Comparison of ENCODE assay signal across 17 mouse cellular contexts in genomic region chr2:128936256-128936655, GRCm38 (mm10). TPM values are rescaled to one million over a fixed set of nuclear protein-coding genes. Genes with fewer than 3 reads are reported as not detected.
DNase-seq lines count a peak whose midpoint lies in the region; ATAC-seq and TF ChIP-seq lines count a peak whose summit lies in the region.
"Had no signal": no experiment of that assay in that cellular context is flagged by ENCODE, and none has a peak within 500 bp of the region (broad histone marks: within the 10 kb centered on the region; RNA-seq: fewer than 3 reads in every experiment).

No protein-coding gene starts in this region.

- no peak overlapping the region for H3K4me2 ChIP-seq in midbrain, embryonic 11.5 days
- H3K4me2 ChIP-seq in midbrain, embryonic 15.5 days, result no peak overlapping the region
- H3K4me2 ChIP-seq in kidney, embryonic 15.5 days, result no peak overlapping the region
- H3K4me2 ChIP-seq: embryonic facial prominence, embryonic 12.5 days; forebrain, embryonic 13.5 days; forebrain, embryonic 15.5 days had no signal

- TF ChIP-seq CTCF in heart, adult 2 months (IDR thresholded peaks at IDR 0.05), result no peak

- H3K9me3 ChIP-seq in midbrain, embryonic 11.5 days (ENCODE audit: control insufficient read depth, low read length), result no peaks in the 10 kb centered on the region
- no peaks in the 10 kb centered on the region for H3K9me3 ChIP-seq in midbrain, embryonic 15.5 days
- H3K9me3 ChIP-seq in kidney, embryonic 15.5 days (replicated peaks), result no peaks in the 10 kb centered on the region
- H3K9me3 ChIP-seq: embryonic facial prominence, embryonic 10.5 days; embryonic facial prominence, embryonic 12.5 days; forebrain, embryonic 13.5 days; forebrain, embryonic 15.5 days had no signal

- no peaks in the 10 kb centered on the region for H3K27me3 ChIP-seq in heart, adult 2 months (ENCODE audit: control insufficient read depth, insufficient read depth, low read length)
- H3K27me3 ChIP-seq in midbrain, embryonic 11.5 days (ENCODE audit: control insufficient read depth, insufficient read depth, low read length), result no peaks in the 10 kb centered on the region
- H3K27me3 ChIP-seq in midbrain, embryonic 15.5 days (replicated peaks), result no peaks in the 10 kb centered on the region
- no peaks in the 10 kb centered on the region for H3K27me3 ChIP-seq in kidney, embryonic 15.5 days
- H3K27me3 ChIP-seq: embryonic facial prominence, embryonic 12.5 days; forebrain, embryonic 13.5 days; forebrain, embryonic 15.5 days had no signal

- intact Hi-C loops in heart, adult 2 months (cut with DNase I), result no loop called here

- H3K9ac ChIP-seq in heart, adult 2 months (ENCODE audit: low read depth, low read length), result no peak overlapping the region
- H3K9ac ChIP-seq in midbrain, embryonic 11.5 days (ENCODE audit: low read length), result no peak overlapping the region
- no peak overlapping the region for H3K9ac ChIP-seq in midbrain, embryonic 15.5 days
- no peak overlapping the region for H3K9ac ChIP-seq in kidney, embryonic 15.5 days
- H3K9ac ChIP-seq: embryonic facial prominence, embryonic 12.5 days; forebrain, embryonic 13.5 days; forebrain, embryonic 15.5 days; forebrain, postnatal 0 days had no signal

- no peak overlapping the region for H3K27ac ChIP-seq in heart, adult 2 months
- no peak overlapping the region for H3K27ac ChIP-seq in midbrain, embryonic 11.5 days (ENCODE audit: low read depth, low read length)
- H3K27ac ChIP-seq in midbrain, embryonic 15.5 days, result no peak overlapping the region
- no peak overlapping the region for H3K27ac ChIP-seq in kidney, embryonic 15.5 days
- H3K27ac ChIP-seq: embryonic facial prominence, embryonic 10.5 days; embryonic facial prominence, embryonic 12.5 days; forebrain, embryonic 13.5 days; forebrain, embryonic 15.5 days had no signal

- no peak overlapping the region for H3K4me3 ChIP-seq in heart, adult 2 months
- no peak overlapping the region for H3K4me3 ChIP-seq in midbrain, embryonic 11.5 days (ENCODE audit: low read depth, low read length)
- no peak overlapping the region for H3K4me3 ChIP-seq in midbrain, embryonic 15.5 days
- no peak overlapping the region for H3K4me3 ChIP-seq in kidney, embryonic 15.5 days (replicated peaks)
- H3K4me3 ChIP-seq: embryonic facial prominence, embryonic 10.5 days; embryonic facial prominence, embryonic 12.5 days; forebrain, embryonic 13.5 days; forebrain, embryonic 15.5 days had no signal

- DNase-seq in heart, adult 11 months, result peak; percentile 8
- DNase-seq in heart, adult 2 months, result no peak
- DNase-seq in midbrain, embryonic 11.5 days (ENCODE audit: low spot score, missing footprints), result peak; percentile 19
- DNase-seq: adrenal gland, adult 8-10 months; adrenal gland, postnatal 14 days; cerebellum, adult 11-12 months; cerebellum, adult 2 months; cerebellum, adult 9-10 months; cerebellum, postnatal 10 days; cerebellum, postnatal 25 days; forebrain, postnatal 0 days had no signal

- no peaks in the 10 kb centered on the region for H3K36me3 ChIP-seq in heart, adult 2 months (ENCODE audit: control insufficient read depth, insufficient read depth, low read length)
- H3K36me3 ChIP-seq in midbrain, embryonic 11.5 days (ENCODE audit: control insufficient read depth, insufficient read depth, low read length), result no peaks in the 10 kb centered on the region
- H3K36me3 ChIP-seq in midbrain, embryonic 15.5 days (replicated peaks), result no peaks in the 10 kb centered on the region; the same call in 1 of the 2 replicates
- peaks cover 35% of the 10 kb centered on the region for H3K36me3 ChIP-seq in kidney, embryonic 15.5 days

- no peak for TF ChIP-seq EP300 in heart, adult 2 months (IDR thresholded peaks at IDR 0.05; ENCODE audit: insufficient read depth, low read depth, low read length)

- no peak for ATAC-seq in midbrain, embryonic 11.5 days (ENCODE audit: low FRiP score)
- ATAC-seq in midbrain, embryonic 15.5 days (replicated peaks), result no peak
- ATAC-seq in kidney, embryonic 15.5 days (replicated peaks; ENCODE audit: low FRiP score), result no peak
- ATAC-seq: forebrain, embryonic 13.5 days; forebrain, embryonic 15.5 days; forebrain, postnatal 0 days had no signal

- H3K79me2 ChIP-seq in heart, adult 2 months (replicated peaks; ENCODE audit: control insufficient read depth, insufficient read depth, low read length), result peaks cover 1% of the 10 kb centered on the region; the same call in 1 of the 2 replicates

- H3K4me1 ChIP-seq in heart, adult 2 months (ENCODE audit: control insufficient read depth, insufficient read depth, low read length), result no peaks in the 10 kb centered on the region
- H3K4me1 ChIP-seq in midbrain, embryonic 11.5 days (ENCODE audit: control insufficient read depth, insufficient read depth, low read length), result no peaks in the 10 kb centered on the region
- no peaks in the 10 kb centered on the region for H3K4me1 ChIP-seq in midbrain, embryonic 15.5 days
- no peaks in the 10 kb centered on the region for H3K4me1 ChIP-seq in kidney, embryonic 15.5 days
- H3K4me1 ChIP-seq: embryonic facial prominence, embryonic 10.5 days; embryonic facial prominence, embryonic 12.5 days; forebrain, embryonic 13.5 days; forebrain, embryonic 15.5 days had no signal

- TF ChIP-seq POLR2A in heart, adult 2 months (IDR thresholded peaks at IDR 0.05; ENCODE audit: insufficient read depth, low read depth, low read length), result no peak

- 77% methylated on average over 3 of the region's 3 CpGs for WGBS in heart, adult 2 months
- 91% methylated on average over 3 of the region's 3 CpGs for WGBS in midbrain, embryonic 11.5 days
- 94% methylated on average over 3 of the region's 3 CpGs for WGBS in midbrain, embryonic 15.5 days
- 76% methylated on average over 3 of the region's 3 CpGs for WGBS in kidney, embryonic 15.5 days

RNA-seq across cellular contexts. Expression of gene Zc3h8, which starts 7.6 kb away (rescaled TPM):
- 1 to 10 TPM; 5.9 to 8.3 TPM for total RNA-seq in heart, adult 2 months (2021)
- polyA plus RNA-seq in heart, adult 2 months (2012; rRNA removed), result 1.6 and 4.1 TPM in 2 replicates
- polyA plus RNA-seq in midbrain, embryonic 11.5 days (2014; fragmentation: Nextera tagmentation; extraction: Ambion mirVana), result 8.3 and 8.5 TPM in 2 replicates
- 13.0 and 14.8 TPM in 2 replicates for polyA plus RNA-seq in midbrain, embryonic 15.5 days (2015; fragmentation: Nextera tagmentation; extraction: Ambion mirVana)
- polyA plus RNA-seq in kidney, embryonic 15.5 days (2015; fragmentation: Nextera tagmentation; extraction: Ambion mirVana), result 7.2 and 8.3 TPM in 2 replicates

RNA-seq across cellular contexts. Expression of gene Zc3h6, which starts 30.9 kb away (rescaled TPM):
- total RNA-seq in heart, adult 2 months (2021), result 1 to 10 TPM; 3.1 to 4.7 TPM
- polyA plus RNA-seq in heart, adult 2 months (2012; rRNA removed), result 1.3 and 1.4 TPM in 2 replicates
- polyA plus RNA-seq in midbrain, embryonic 11.5 days (2014; fragmentation: Nextera tagmentation; extraction: Ambion mirVana), result 2.3 and 2.7 TPM in 2 replicates
- polyA plus RNA-seq in midbrain, embryonic 15.5 days (2015; fragmentation: Nextera tagmentation; extraction: Ambion mirVana), result 4.2 and 4.3 TPM in 2 replicates
- 1.2 and 1.7 TPM in 2 replicates for polyA plus RNA-seq in kidney, embryonic 15.5 days (2015; fragmentation: Nextera tagmentation; extraction: Ambion mirVana)

RNA-seq across cellular contexts. Expression of gene Gm10762, which starts 31.3 kb away (rescaled TPM):
- total RNA-seq in heart, adult 2 months (2021), result 10 to 100 TPM in 1 of 2 experiments, 1 to 10 TPM in 1; 8.4 to 12.3 TPM
- polyA plus RNA-seq in heart, adult 2 months (2012; rRNA removed), result 8.3 and 8.9 TPM in 2 replicates
- 20.3 and 22.1 TPM in 2 replicates for polyA plus RNA-seq in midbrain, embryonic 11.5 days (2014; fragmentation: Nextera tagmentation; extraction: Ambion mirVana)
- polyA plus RNA-seq in midbrain, embryonic 15.5 days (2015; fragmentation: Nextera tagmentation; extraction: Ambion mirVana), result 19.1 and 19.7 TPM in 2 replicates
- 12.2 and 13.4 TPM in 2 replicates for polyA plus RNA-seq in kidney, embryonic 15.5 days (2015; fragmentation: Nextera tagmentation; extraction: Ambion mirVana)

Comparison
In these comparisons a context has a peak if more than half of its experiments do, and no peak if none do; other contexts are left out.
1. DNase-seq: peak in heart, adult 11 months (single experiment) and midbrain, embryonic 11.5 days (single experiment); none in heart, adult 2 months (0 of 2).